Mouse (Mus musculus) natural killer cell, adult 2 months (primary cell): ENCODE data around the gene Col23a1.
A peak's percentile ranks its signal among the peaks of the same experiment; 100 is the strongest.

Source experiments
- DNase-seq, 2 experiments: peaks; one replicate each; pipeline ENCODE4 v3.0.0; 2022; ENCODE audit warnings: low spot score in 2 of 2

The Col23a1 gene

GRCm38 (mm10) chr11:51619409-51620060, 329.8 kb downstream of the Col23a1 start, which contains the start of gene Nhp2:
TSS of gene Nhp2 (plus strand) at chr11:51619735.
- DNase-seq = peak; percentile 85 to 90

- no peak for DNase-seq
These were observed 330.4 kb downstream of the Col23a1 start for GRCm38 (mm10) chr11:51620084-51620483.

GRCm38 (mm10) chr11:51621776-51622175, 332.1 kb downstream of the Col23a1 start:
- no peak for DNase-seq

GRCm38 (mm10) chr11:51622971-51623491, 333.3 kb downstream of the Col23a1 start:
- DNase-seq = no peak

- no peak for DNase-seq
These were observed 335.6 kb downstream of the Col23a1 start for GRCm38 (mm10) chr11:51625187-51625820.

- no peak for DNase-seq
These were observed 337.7 kb downstream of the Col23a1 start for GRCm38 (mm10) chr11:51627425-51627824.

- no peak for DNase-seq
These were observed 338.2 kb downstream of the Col23a1 start for GRCm38 (mm10) chr11:51627907-51628306.

GRCm38 (mm10) chr11:51629651-51630314, 340.1 kb downstream of the Col23a1 start:
- DNase-seq = no peak

GRCm38 (mm10) chr11:51632130-51632753, 342.5 kb downstream of the Col23a1 start:
- DNase-seq = no peak

GRCm38 (mm10) chr11:51633200-51633599, 343.5 kb downstream of the Col23a1 start:
- peak in 1 of 2 experiments; percentile 22 for DNase-seq
